Mouse (Mus musculus): ENCODE data around the gene Rubcnl. TPM values are rescaled to one million over a fixed set of nuclear protein-coding genes. Genes with fewer than 3 reads are reported as not detected.

The Rubcnl gene
- polyA plus RNA-seq, 1 experiment from 2014 or later, result 0.29 TPM

GRCm38 (mm10) chr14:74986527-74986926 lies 29.3 kb upstream of the Rubcnl start:
- no peak for ATAC-seq (ENCODE audit: low read depth)
- H3K4me2 ChIP-seq (ENCODE audit: low read depth, low read length), result no peak overlapping the region
- WGBS, result 52% methylated on average over 3 of the region's 3 CpGs
- no peak overlapping the region for H3K9ac ChIP-seq (ENCODE audit: low read length)
- no peaks in the 10 kb centered on the region for H3K27me3 ChIP-seq (ENCODE audit: control insufficient read depth, insufficient read depth, low read depth, low read length)
- no peaks in the 10 kb centered on the region for H3K4me1 ChIP-seq (replicated peaks; ENCODE audit: control insufficient read depth, insufficient read depth, low read length)
- H3K4me3 ChIP-seq (ENCODE audit: low read length), result no peak overlapping the region
- no peaks in the 10 kb centered on the region for H3K9me3 ChIP-seq (ENCODE audit: control insufficient read depth, low read length)
- no peaks in the 10 kb centered on the region for H3K36me3 ChIP-seq (ENCODE audit: control insufficient read depth, insufficient read depth, low read length)
- no peak overlapping the region for H3K27ac ChIP-seq (ENCODE audit: low read length)

- no peaks in the 10 kb centered on the region for H3K4me1 ChIP-seq (replicated peaks; ENCODE audit: control insufficient read depth, insufficient read depth, low read length)
- no peak for ATAC-seq (ENCODE audit: low read depth)
- no peak overlapping the region for H3K27ac ChIP-seq (ENCODE audit: low read length)
- H3K4me3 ChIP-seq (ENCODE audit: low read length), result no peak overlapping the region
- no peaks in the 10 kb centered on the region for H3K27me3 ChIP-seq (ENCODE audit: control insufficient read depth, insufficient read depth, low read depth, low read length)
- H3K9ac ChIP-seq (ENCODE audit: low read length), result no peak overlapping the region
- H3K4me2 ChIP-seq (ENCODE audit: low read depth, low read length), result no peak overlapping the region
- no peaks in the 10 kb centered on the region for H3K36me3 ChIP-seq (ENCODE audit: control insufficient read depth, insufficient read depth, low read length)
- WGBS, result 44% methylated on average over 4 of the region's 4 CpGs
- H3K9me3 ChIP-seq (ENCODE audit: control insufficient read depth, low read length), result no peaks in the 10 kb centered on the region
Measured at GRCm38 (mm10) chr14:74989322-74989721, 26.5 kb upstream of the Rubcnl start.

GRCm38 (mm10) chr14:74989909-74990308 lies 25.9 kb upstream of the Rubcnl start:
- no peak for ATAC-seq (ENCODE audit: low read depth)
- H3K27me3 ChIP-seq (ENCODE audit: control insufficient read depth, insufficient read depth, low read depth, low read length), result no peaks in the 10 kb centered on the region
- H3K9me3 ChIP-seq (ENCODE audit: control insufficient read depth, low read length), result no peaks in the 10 kb centered on the region
- H3K36me3 ChIP-seq (ENCODE audit: control insufficient read depth, insufficient read depth, low read length), result no peaks in the 10 kb centered on the region
- no peak overlapping the region for H3K4me3 ChIP-seq (ENCODE audit: low read length)
- H3K4me2 ChIP-seq (ENCODE audit: low read depth, low read length), result no peak overlapping the region
- no peaks in the 10 kb centered on the region for H3K4me1 ChIP-seq (replicated peaks; ENCODE audit: control insufficient read depth, insufficient read depth, low read length)
- H3K9ac ChIP-seq (ENCODE audit: low read length), result no peak overlapping the region
- H3K27ac ChIP-seq (ENCODE audit: low read length), result no peak overlapping the region
- 77% methylated on average over 4 of the region's 4 CpGs for WGBS

GRCm38 (mm10) chr14:74990504-74990903 lies 25.3 kb upstream of the Rubcnl start:
- WGBS, result 2% methylated on average over 1 of the region's 1 CpGs
- no peak overlapping the region for H3K27ac ChIP-seq (ENCODE audit: low read length)
- no peak; the same call in 1 of the 2 replicates for ATAC-seq (ENCODE audit: low read depth)
- no peaks in the 10 kb centered on the region for H3K9me3 ChIP-seq (ENCODE audit: control insufficient read depth, low read length)
- H3K9ac ChIP-seq (ENCODE audit: low read length), result no peak overlapping the region
- no peaks in the 10 kb centered on the region for H3K27me3 ChIP-seq (ENCODE audit: control insufficient read depth, insufficient read depth, low read depth, low read length)
- H3K4me2 ChIP-seq (ENCODE audit: low read depth, low read length), result no peak overlapping the region
- no peak overlapping the region for H3K4me3 ChIP-seq (ENCODE audit: low read length)
- no peaks in the 10 kb centered on the region for H3K4me1 ChIP-seq (replicated peaks; ENCODE audit: control insufficient read depth, insufficient read depth, low read length)
- H3K36me3 ChIP-seq (ENCODE audit: control insufficient read depth, insufficient read depth, low read length), result no peaks in the 10 kb centered on the region

DNA sequence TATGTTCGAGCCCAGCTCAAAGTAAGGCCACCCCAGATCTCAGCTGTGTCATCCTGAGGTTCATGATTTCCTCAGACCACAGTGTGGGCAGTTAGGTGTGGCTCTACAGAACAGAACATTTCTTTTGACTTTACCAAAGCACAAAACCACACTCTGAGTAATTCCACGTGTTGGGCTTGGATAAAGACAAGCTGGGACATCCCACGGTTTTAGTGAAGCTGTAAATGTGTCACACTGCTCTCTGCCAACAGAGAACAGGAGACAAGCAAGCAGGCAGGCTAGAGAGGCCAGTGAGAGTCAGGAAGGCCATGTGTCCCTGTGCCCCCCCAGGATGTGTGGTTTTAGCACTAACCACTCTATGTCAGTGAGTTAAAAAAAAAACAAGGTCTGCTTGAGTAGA lies 19.3 kb upstream of the Rubcnl start:
- WGBS, result 46% methylated on average over 3 of the region's 3 CpGs
- H3K4me1 ChIP-seq (replicated peaks; ENCODE audit: control insufficient read depth, insufficient read depth, low read length), result no peaks in the 10 kb centered on the region
- no peak overlapping the region for H3K9ac ChIP-seq (ENCODE audit: low read length)
- no peaks in the 10 kb centered on the region for H3K27me3 ChIP-seq (ENCODE audit: control insufficient read depth, insufficient read depth, low read depth, low read length)
- no peaks in the 10 kb centered on the region for H3K36me3 ChIP-seq (ENCODE audit: control insufficient read depth, insufficient read depth, low read length)
- no peak overlapping the region for H3K4me2 ChIP-seq (ENCODE audit: low read depth, low read length)
- no peaks in the 10 kb centered on the region for H3K9me3 ChIP-seq (ENCODE audit: control insufficient read depth, low read length)
- no peak for ATAC-seq (ENCODE audit: low read depth)
- no peak overlapping the region for H3K4me3 ChIP-seq (ENCODE audit: low read length)
- H3K27ac ChIP-seq (ENCODE audit: low read length), result no peak overlapping the region

GRCm38 (mm10) chr14:74997041-74997440 lies 18.8 kb upstream of the Rubcnl start:
- Histone ChIP-seq H3K36me3 (ENCODE audit: control insufficient read depth, insufficient read depth, low read length) (no peaks in the 10 kb centered on the region), H3K4me1 (replicated peaks; ENCODE audit: control insufficient read depth, insufficient read depth, low read length) (no peaks in the 10 kb centered on the region), H3K9ac (ENCODE audit: low read length) (no peak overlapping the region), H3K9me3 (ENCODE audit: control insufficient read depth, low read length) (no peaks in the 10 kb centered on the region), H3K4me3 (ENCODE audit: low read length) (no peak overlapping the region), H3K27me3 (ENCODE audit: control insufficient read depth, insufficient read depth, low read depth, low read length) (no peaks in the 10 kb centered on the region), H3K4me2 (ENCODE audit: low read depth, low read length) (no peak overlapping the region), H3K27ac (ENCODE audit: low read length) (no peak overlapping the region)
- WGBS, result 91% methylated on average over 2 of the region's 2 CpGs
- no peak for ATAC-seq (ENCODE audit: low read depth)

GRCm38 (mm10) chr14:75001364-75001763 lies 14.5 kb upstream of the Rubcnl start:
- 75% methylated on average over 6 of the region's 6 CpGs for WGBS
- Histone ChIP-seq H3K9me3 (ENCODE audit: control insufficient read depth, low read length) (no peaks in the 10 kb centered on the region), H3K4me1 (replicated peaks; ENCODE audit: control insufficient read depth, insufficient read depth, low read length) (peaks cover 4% of the 10 kb centered on the region; the same call in 1 of the 2 replicates), H3K27me3 (ENCODE audit: control insufficient read depth, insufficient read depth, low read depth, low read length) (no peaks in the 10 kb centered on the region), H3K4me3 (ENCODE audit: low read length) (no peak overlapping the region), H3K4me2 (ENCODE audit: low read depth, low read length) (no peak overlapping the region), H3K36me3 (ENCODE audit: control insufficient read depth, insufficient read depth, low read length) (no peaks in the 10 kb centered on the region), H3K27ac (ENCODE audit: low read length) (no peak overlapping the region), H3K9ac (ENCODE audit: low read length) (no peak overlapping the region)
- ATAC-seq (ENCODE audit: low read depth), result no peak

- Histone ChIP-seq H3K36me3 (ENCODE audit: control insufficient read depth, insufficient read depth, low read length) (no peaks in the 10 kb centered on the region), H3K27ac (ENCODE audit: low read length) (no peak overlapping the region), H3K4me3 (ENCODE audit: low read length) (no peak overlapping the region), H3K4me2 (ENCODE audit: low read depth, low read length) (no peak overlapping the region), H3K9me3 (ENCODE audit: control insufficient read depth, low read length) (no peaks in the 10 kb centered on the region), H3K9ac (ENCODE audit: low read length) (no peak overlapping the region), H3K27me3 (ENCODE audit: control insufficient read depth, insufficient read depth, low read depth, low read length) (no peaks in the 10 kb centered on the region), H3K4me1 (replicated peaks; ENCODE audit: control insufficient read depth, insufficient read depth, low read length) (peaks cover 4% of the 10 kb centered on the region; the same call in 1 of the 2 replicates)
- ATAC-seq (ENCODE audit: low read depth), result peak; percentile 88
- 45% methylated on average over 3 of the region's 3 CpGs for WGBS
Measured at GRCm38 (mm10) chr14:75003356-75003755, 12.5 kb upstream of the Rubcnl start.

DNA sequence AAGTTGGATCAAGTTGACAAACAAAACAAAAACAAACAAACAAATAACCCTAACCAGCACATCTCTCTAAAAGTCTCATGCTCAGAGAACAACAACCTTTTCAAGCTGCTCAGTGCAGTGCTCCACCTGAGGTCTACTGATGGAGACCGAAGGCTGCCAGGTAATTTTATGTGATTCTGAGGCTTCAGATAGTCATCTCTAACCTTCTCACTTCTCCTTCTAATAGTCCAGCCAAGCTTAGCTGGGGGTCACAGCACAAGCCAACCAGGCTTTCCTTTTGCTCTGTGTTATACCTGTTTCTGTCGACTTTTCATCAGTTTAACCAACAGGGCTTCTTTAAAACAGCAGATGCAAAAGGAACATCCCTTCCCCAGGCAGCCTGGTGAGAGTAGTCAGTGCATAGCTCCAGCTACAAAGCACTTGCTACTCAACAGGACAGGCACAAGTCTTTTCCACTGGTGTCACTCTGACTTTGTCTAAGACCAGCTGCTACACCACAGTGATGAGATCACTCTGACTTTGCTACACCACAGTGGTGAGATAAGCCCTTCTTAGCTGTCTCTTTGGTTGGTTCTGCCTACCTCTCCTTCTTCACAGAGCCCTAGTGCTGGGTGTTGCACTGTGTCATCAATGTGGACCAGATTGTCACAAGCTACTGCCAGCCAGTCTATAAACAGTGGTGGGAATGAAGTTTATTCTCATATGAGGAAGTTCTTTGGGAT lies 10.2 kb upstream of the Rubcnl start:
- no peak for ATAC-seq (ENCODE audit: low read depth)
- Histone ChIP-seq H3K9ac (ENCODE audit: low read length) (no peak overlapping the region), H3K36me3 (ENCODE audit: control insufficient read depth, insufficient read depth, low read length) (no peaks in the 10 kb centered on the region), H3K9me3 (ENCODE audit: control insufficient read depth, low read length) (no peaks in the 10 kb centered on the region), H3K27me3 (ENCODE audit: control insufficient read depth, insufficient read depth, low read depth, low read length) (no peaks in the 10 kb centered on the region), H3K4me3 (ENCODE audit: low read length) (no peak overlapping the region), H3K4me1 (replicated peaks; ENCODE audit: control insufficient read depth, insufficient read depth, low read length) (peaks cover 4% of the 10 kb centered on the region; the same call in 1 of the 2 replicates), H3K27ac (ENCODE audit: low read length) (no peak overlapping the region), H3K4me2 (ENCODE audit: low read depth, low read length) (no peak overlapping the region)
- WGBS, result 75% methylated on average over 2 of the region's 2 CpGs

All from lung, embryonic 16.5 days (tissue).